Mouse (Mus musculus) liver, embryonic 14.5 days (tissue): Measurements from ENCODE around the gene Noxred1. TPM values are rescaled to one million over a fixed set of nuclear protein-coding genes. Genes with fewer than 3 reads are reported as not detected.
A peak's percentile ranks its signal among the peaks of the same experiment; 100 is the strongest.

Source experiments
- ATAC-seq: fragments of 200-750 bp; cut with Nextera tagmentation; 2 replicates; pipeline ENCODE4 v1.8.0; 2017; ENCODE audit warnings: moderate number of reproducible peaks, mild to moderate bottlenecking, moderate library complexity; ENCODE audit not compliant: insufficient read depth
- DNase-seq, 3 experiments: peaks; one replicate each; pipeline ENCODE4 v3.0.0-alpha.2; 2012 to 2013; ENCODE audit warnings: low read depth in 3 of 3, low spot score in 3 of 3
- H3K27ac ChIP-seq: fragments of 300-500 bp; sonication (generic); 2 replicates; pipeline ENCODE4 v1.5.1; 2014; ENCODE audit warnings: moderate library complexity, mild to moderate bottlenecking, control low read depth, inconsistent platforms
- H3K27me3 ChIP-seq: fragments of 300-500 bp; sonication (generic); 2 replicates; pipeline ENCODE4 v1.6.1; 2014; ENCODE audit warnings: mild to moderate bottlenecking, low read length, moderate library complexity; ENCODE audit not compliant: control insufficient read depth, insufficient read depth
- H3K36me3 ChIP-seq: fragments of 300-500 bp; sonication (generic); replicated peaks from 2 replicates; pipeline ENCODE4 v1.6.1; 2014; ENCODE audit warnings: low read depth; ENCODE audit not compliant: control insufficient read depth, insufficient read depth
- H3K4me1 ChIP-seq, 2 experiments: fragments of 200-500 bp in 1 of 2; fragments of 300-500 bp in 1 of 2; sonication (generic) in 1 of 2; replicated peaks; 2 replicates each; pipeline ENCODE4 v1.6.1; 2012 to 2014; ENCODE audit warnings: antibody characterized with exemption in 1 of 2, inconsistent platforms in 1 of 2, low read length in 1 of 2; ENCODE audit not compliant: control insufficient read depth in 2 of 2, insufficient read depth in 2 of 2
- H3K4me2 ChIP-seq: fragments of 300-500 bp; sonication (generic); 2 replicates; pipeline ENCODE4 v1.6.1; 2014; ENCODE audit warnings: low read depth, mild to moderate bottlenecking, control low read depth, moderate library complexity
- H3K4me3 ChIP-seq, 2 experiments: fragments of 200-500 bp in 1 of 2; fragments of 300-500 bp in 1 of 2; sonication (generic) in 1 of 2; 2 replicates each; pipeline ENCODE4 v1.5.1; 2012 to 2014; ENCODE audit warnings: low read depth in 2 of 2, low read length in 2 of 2, mild to moderate bottlenecking in 2 of 2, control low read depth in 1 of 2, inconsistent platforms in 1 of 2, moderate library complexity in 1 of 2; ENCODE audit not compliant: insufficient read depth in 1 of 2
- H3K9ac ChIP-seq: fragments of 300-500 bp; sonication (generic); replicated peaks from 2 replicates; pipeline ENCODE4 v1.6.1; 2014; ENCODE audit warnings: mild to moderate bottlenecking, control low read depth, moderate library complexity
- H3K9me3 ChIP-seq: fragments of 300-500 bp; sonication (generic); 2 replicates; pipeline ENCODE4 v1.6.1; 2016; ENCODE audit warnings: low read length, mixed read lengths; ENCODE audit not compliant: control insufficient read depth
- CTCF ChIP-seq: IDR thresholded peaks from 2 replicates; pipeline ENCODE4 v1.5.1; 2016; ENCODE audit warnings: antibody characterized with exemption, low read depth, control low read depth
- EP300 ChIP-seq: IDR thresholded peaks from 2 replicates; pipeline ENCODE4 v1.6.1; 2016; ENCODE audit warnings: antibody characterized with exemption, low read depth
- WGBS: fragments of 180-500 bp; shearing (Covaris S2); extraction: QIAGEN DNeasy Blood & Tissue Kit; methylation state at CpG from one replicate; pipeline ENCODE4 v1.1.7; 2014; ENCODE audit not compliant: insufficient replicate concordance; 5-methylcytosine and 5-hydroxymethylcytosine counted together
- polyA plus RNA-seq, 2 experiments: library from polyadenylated mRNA; depleted of rRNA in 1 of 2; stranded (reverse) in 1 of 2; unstranded in 1 of 2; fragments of >200 nt; fragmentation: Nextera tagmentation in 1 of 2; extraction: Ambion mirVana in 1 of 2; gene quantifications; 2 replicates each; pipeline versions ENCODE4 v1.2.1 to v1.2.3; 2012 to 2014

Gene Noxred1
- polyA plus RNA-seq, 2 experiments: 0.16 to 0.28 TPM

DNA sequence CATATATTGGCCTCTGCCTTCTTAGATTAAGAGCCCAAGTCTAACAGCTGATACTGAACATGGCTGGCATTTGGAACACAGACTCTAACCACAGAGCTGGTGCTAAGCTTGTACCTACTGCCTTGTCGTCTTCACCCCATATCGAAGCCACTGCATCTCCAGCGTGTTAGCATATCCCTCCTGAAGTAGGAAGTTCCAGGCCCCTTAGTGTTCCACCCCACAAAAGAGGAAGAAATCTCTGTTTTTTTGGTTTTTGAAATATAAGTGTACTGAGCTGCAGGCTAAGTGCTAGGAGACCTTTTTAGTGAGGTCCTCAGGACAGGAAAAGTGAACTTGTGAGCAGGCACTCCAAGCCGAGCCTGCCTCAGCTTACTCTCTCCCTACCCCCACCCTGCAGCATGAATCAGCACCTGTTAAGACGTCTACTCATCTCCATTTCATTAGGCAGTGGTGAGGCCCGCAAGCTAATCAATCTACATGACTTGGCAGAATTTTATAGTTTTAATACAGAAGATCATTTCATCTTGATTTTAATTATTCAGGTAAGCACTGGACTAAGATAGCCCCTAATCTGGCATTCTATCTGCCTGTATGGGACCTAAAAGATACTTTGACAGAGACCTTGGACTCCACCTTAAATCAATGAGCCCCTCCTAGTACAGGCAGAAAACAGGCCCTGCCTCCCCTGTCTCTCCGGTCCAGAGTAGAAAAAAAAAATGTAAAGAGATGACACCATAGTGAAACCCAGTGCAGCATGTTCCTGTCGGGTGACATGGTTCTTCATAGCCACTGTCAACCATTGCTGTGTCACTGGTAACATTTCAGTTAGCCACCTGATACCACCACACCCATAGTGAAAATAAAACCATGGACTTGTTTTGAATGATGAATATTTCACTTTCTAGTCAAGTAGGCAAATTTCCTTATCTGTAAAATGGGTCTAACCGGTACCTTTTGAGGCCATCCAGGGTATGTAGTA is 36.6 kb upstream of the Noxred1 start:
- Histone ChIP-seq H3K4me1 (peaks cover 7 to 23% of the 10 kb centered on the region in 2 experiments), H3K4me2 (peak overlapping the region; percentile 19; the same call in 1 of the 2 replicates), H3K36me3 (peaks cover 49% of the 10 kb centered on the region), H3K9ac (no peak overlapping the region; the same call in 1 of the 2 replicates), H3K27ac (peak overlapping the region; percentile 70), H3K4me3 (no peak overlapping the region), H3K27me3 (no peaks in the 10 kb centered on the region), H3K9me3 (no peaks in the 10 kb centered on the region)
- DNase-seq: peak in 2 of 3 experiments; percentile 41 to 57
- 42% methylated on average over 9 of the region's 9 CpGs for WGBS
- TF ChIP-seq CTCF (no peak), EP300 (no peak)
- peak; percentile 87 for ATAC-seq

DNA sequence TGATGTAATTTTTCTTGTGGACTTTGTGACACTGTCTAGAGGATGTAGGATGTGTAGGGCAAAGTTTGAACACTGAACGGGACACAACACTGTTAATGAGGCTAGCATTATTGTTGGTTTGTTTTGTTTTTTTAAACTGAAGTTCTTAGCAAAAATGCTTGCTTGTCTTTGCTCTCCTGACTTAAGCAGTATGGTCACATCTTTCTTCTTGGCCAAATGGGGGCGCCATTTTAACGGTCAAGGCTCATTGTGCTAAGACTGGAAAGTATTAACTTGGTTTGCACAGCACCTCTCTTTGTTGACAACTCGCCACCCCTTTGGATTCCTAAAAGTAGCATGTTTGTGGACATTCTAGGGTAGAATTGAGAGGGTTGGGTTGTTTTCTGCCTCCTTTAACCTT is 29.1 kb upstream of the Noxred1 start:
- H3K36me3 ChIP-seq: peaks cover 43% of the 10 kb centered on the region
- 9% methylated on average over 4 of the region's 4 CpGs for WGBS
- peak overlapping the region; percentile 94 for H3K4me2 ChIP-seq
- TF ChIP-seq EP300: no peak
- peak; percentile 61 for TF ChIP-seq CTCF
- DNase-seq (peak in 2 of 3 experiments; percentile 57 to 58), ATAC-seq (no peak)
- peak overlapping the region; percentile 70 to 89 for H3K4me3 ChIP-seq
- H3K27me3 ChIP-seq: no peaks in the 10 kb centered on the region
- peaks cover 2 to 7% of the 10 kb centered on the region in 2 experiments; a peak in 3 of 4 replicates for H3K4me1 ChIP-seq
- H3K27ac ChIP-seq: no peak overlapping the region
- peak overlapping the region; percentile 92 for H3K9ac ChIP-seq
- H3K9me3 ChIP-seq: no peaks in the 10 kb centered on the region

DNA sequence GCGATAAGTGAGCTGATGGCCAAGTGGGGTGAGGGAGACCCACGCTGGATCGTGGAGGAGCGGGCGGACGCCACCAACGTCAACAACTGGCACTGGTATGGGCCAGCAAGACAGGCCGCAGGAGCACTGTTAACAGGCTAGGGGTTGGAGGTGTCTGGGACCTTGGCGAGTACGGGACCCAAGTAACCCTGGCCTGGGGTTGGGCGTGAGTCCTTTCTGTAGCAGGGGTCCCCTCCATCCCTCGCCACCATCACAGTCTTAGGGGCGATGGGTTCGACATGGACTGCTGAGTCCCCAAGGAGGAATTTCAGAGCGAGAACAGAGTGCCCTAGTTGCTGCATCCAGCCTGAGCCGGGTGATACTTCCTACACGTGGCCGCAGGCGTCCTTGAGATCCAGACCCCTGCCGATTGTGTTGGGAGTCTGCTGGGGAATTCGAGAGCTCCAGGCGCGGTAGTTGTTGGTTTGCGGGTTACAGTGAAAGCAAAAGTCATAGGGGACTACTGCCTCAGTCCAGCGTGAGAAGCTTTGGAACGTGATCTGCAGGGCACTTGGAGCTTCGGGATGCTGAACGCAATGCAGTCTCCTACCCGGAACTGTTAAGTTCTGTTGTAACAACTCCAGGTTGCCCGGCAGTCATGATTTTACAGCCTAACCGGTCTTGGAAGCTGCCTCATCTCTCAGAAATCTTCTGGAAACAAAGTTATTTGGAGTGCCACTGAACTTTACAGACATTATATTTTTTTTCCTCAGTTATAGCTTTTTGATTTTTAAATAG is 28.5 kb upstream of the Noxred1 start:
- TF ChIP-seq CTCF (no peak), EP300 (no peak)
- Histone ChIP-seq H3K4me1 (peaks cover 2 to 7% of the 10 kb centered on the region in 2 experiments; a peak in 3 of 4 replicates), H3K9ac (peak overlapping the region; percentile 92), H3K4me3 (peak overlapping the region; percentile 70 to 89), H3K9me3 (no peaks in the 10 kb centered on the region), H3K4me2 (peak overlapping the region; percentile 94), H3K27ac (peak overlapping the region; percentile 84), H3K36me3 (peaks cover 36% of the 10 kb centered on the region), H3K27me3 (no peaks in the 10 kb centered on the region)
- no peak for DNase-seq
- WGBS: under 1% methylated on average over 31 of the region's 31 CpGs
- ATAC-seq: peak; percentile 50

DNA sequence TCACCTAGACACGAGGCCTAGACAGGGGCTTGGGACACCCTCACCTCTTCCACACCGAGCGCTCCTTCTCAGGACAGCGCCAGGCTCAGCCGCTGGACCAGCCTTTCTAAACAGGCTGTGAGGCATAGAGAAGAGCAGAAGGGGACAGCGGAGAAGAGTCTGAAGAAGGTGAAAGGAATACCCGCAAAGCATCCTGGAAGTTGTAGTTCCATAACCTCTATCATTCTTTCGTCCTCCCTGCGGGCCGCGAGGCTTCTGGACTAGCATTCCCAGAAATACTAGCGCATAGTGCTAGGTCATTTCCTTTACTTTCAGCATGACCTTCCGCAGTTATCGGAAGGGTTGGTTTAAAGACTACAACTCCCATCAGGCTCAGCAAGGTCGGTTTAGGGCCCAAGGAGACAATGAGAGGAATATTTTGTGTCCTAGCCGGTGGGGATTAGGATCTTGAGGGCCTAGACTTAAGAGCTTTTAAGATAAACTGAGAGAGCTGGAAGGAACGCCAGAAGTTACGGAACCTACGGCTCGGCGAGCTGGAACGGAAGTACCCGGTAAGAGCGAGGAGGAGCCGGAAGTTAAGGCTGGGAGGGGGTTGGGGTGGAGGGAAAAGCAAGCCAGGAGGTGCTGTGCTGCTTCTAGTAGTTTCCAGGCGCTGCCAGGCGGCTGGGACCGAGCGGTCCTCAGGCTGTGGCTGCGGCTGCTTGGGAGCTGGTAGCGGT is 27.7 kb upstream of the Noxred1 start, which contains the start of the genes Vipas39 and Ahsa1:
TSS of gene Vipas39 (minus strand) at position 149 of the 719 bp plus-strand sequence.
TSS of gene Ahsa1 (plus strand) at position 372 of the 719 bp plus-strand sequence.
- ATAC-seq: peak; percentile 95
- peak within 1 kb of the TSS; percentile 70 to 89 for H3K4me3 ChIP-seq
- H3K4me1 ChIP-seq: peaks cover 2 to 7% of the 10 kb centered on the region in 2 experiments; a peak in 3 of 4 replicates
- peak within 1 kb of the TSS; percentile 92 for H3K9ac ChIP-seq
- H3K4me2 ChIP-seq: peak within 1 kb of the TSS; percentile 94
- under 1% methylated on average over 31 of the region's 31 CpGs for WGBS
- TF ChIP-seq EP300 (no peak), CTCF (peak; percentile 67)
- DNase-seq: peak; percentile 95 to 97 (median 95)
- peaks cover 29% of the 10 kb centered on the region for H3K36me3 ChIP-seq
- peak within 1 kb of the TSS; percentile 84 for H3K27ac ChIP-seq
- no peaks in the 10 kb centered on the region for H3K27me3 ChIP-seq
- no peaks in the 10 kb centered on the region for H3K9me3 ChIP-seq
